Mouse (Mus musculus): Measurements from ENCODE around the gene Gm136.

The Gm136 gene

DNA sequence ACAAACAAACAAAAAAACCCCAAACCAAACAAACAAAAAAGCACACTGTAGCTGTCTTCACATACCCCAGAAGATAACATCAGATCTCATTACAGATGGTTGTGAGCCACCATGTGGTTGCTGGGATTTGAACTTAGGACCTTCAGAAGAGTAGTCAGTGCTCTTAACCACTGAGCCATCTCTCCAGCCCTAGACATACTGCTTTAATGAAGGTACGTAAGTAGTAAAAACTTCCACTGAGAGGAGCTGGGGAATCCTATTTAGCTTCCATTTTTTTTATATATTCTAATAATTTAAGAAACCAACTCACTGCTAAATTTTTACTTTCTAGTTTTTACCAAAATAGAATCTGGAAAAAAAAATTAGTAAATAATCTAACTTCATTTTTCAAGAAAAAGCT, 41.0 kb downstream of the Gm136 start:
- no peak for DNase-seq (ENCODE audit: extremely low read depth, low read depth)

DNA sequence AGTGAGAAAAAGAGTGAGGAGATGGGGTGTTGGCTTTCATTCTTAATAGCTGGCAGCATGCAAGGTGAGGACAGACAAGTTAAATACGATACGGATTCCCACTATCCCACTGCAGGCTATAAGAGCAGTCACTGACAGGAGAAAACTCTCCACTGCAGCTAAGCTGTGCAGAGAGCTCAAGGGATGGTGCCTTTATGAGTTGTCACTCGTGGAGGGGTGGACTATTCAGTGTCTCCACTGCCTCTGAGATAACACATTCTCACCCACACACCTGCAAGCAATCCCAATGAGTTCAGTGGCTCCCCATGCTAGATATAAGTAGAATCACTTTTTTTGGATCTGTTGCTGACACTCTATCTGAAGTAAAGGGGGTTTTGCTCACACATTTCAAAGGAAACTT, 47.9 kb downstream of the Gm136 start:
- no peak for DNase-seq (ENCODE audit: extremely low read depth, low read depth)

DNA sequence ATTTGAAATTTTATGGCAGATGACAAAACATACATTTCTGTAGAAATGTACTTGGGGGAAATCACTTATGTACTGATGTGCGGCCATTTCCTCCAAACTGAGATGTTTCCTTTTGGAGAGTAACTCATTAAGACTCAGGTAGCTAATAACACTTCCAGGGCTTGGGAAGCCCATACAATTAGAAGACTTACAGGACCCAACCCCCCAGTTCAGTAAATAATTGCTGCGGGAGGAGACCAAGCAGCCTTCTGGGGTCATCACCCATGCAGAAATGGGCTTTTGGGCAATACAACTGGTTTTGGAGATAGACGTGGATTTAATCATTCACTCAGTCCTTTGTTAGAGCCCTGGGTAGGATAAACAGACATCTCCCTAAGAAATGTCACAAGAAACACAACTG, 48.8 kb downstream of the Gm136 start:
- no peak for DNase-seq (ENCODE audit: extremely low read depth, low read depth)

DNA sequence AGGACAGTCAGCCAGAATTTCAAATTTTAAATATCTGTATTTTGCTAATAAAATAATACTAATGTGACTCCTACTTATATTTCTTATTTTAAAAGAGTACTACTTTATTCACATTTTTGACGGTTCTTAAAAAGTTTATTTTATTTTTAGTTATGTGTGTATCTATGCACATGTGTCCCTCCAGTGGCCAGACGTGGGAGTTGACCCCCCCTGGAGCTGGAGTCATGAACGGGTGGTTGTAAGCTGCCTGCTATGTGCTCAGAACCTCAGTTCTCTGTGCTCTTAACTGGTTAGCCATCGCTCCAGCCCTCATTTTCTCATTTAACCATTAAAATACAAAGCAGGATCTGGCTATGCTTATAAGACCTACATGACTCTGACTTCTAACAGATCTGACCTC, 53.0 kb downstream of the Gm136 start:
- DNase-seq (ENCODE audit: extremely low read depth, low read depth): no peak

DNA sequence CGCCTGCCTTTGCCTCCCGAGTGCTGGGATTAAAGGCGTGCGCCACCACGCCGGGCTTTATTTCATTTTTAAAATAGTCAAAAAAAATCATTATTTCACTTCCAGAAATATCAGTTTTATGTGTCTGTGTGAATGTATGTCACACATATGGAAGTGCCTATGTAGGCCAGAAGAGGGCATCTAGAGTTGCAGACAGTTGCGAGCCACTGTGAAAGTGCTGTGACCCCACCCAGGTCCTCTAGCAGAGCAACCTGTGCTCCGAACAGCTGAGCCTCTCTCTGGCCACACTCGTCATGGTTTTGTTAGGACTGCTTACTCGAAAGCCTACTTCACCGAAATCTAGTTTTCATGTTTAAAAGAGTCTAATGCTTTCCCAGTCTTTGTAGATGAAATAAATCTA, 53.8 kb downstream of the Gm136 start:
- no peak for DNase-seq (ENCODE audit: extremely low read depth, low read depth)

DNA sequence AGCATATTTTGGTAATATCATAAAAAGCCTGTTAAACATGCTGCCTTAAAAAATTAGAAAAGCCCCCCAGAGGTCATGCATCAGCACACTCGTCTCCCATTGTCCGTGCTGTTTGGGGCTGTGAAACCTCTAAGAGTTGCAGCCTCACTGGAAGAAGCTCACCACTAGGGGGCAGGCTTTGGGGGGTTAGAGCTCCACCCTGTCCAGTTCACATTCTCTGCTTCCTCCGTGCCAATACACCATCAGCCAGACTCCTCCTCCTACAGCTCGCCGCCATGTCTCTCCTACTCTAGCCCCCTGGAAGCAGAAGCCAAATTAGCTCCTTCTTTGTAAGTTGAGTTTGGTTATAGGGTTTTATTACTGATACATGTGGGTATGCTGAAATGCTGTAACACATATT, 54.5 kb downstream of the Gm136 start:
- peak; percentile 75 for DNase-seq (ENCODE audit: extremely low read depth, low read depth)
